Mouse (Mus musculus): ENCODE data around the gene Smyd4.

Gene Smyd4

DNA sequence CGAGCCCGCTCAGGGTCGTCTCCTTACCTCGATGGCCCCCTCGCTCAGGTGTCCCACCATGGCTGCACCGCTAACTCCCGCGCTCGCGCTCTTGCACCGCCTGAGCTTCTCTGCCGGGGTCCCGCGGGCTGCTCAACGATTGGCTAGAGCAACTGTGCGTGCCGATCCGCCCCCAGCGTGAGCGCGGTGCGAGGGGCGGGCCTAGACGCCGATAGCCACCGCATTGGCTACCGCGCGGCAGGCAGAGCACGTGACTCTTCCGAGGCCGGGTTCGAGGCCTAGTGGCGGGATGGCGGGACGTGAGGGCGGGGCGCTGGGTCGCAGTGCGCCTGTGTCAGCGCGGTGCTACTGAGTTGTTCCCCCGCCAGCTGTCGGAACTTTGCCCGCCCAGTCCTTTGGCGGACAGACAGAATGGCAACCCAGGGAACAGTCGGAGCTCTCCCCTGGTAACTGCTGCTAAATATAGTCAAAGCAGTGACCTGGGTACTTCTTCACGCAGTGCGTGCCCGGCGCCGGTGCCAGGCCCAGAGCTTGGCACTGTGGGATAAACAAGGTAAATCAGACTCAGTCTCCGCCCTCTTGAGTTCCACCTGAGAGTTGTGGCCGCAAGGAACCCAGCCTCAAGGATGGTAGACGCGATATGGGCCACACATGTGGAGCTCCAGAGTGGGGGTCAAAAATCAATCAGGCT, at the start of gene Smyd4, which contains the start of gene Rpa1:
Gene Smyd4, plus strand, starts transcription at position 235 of the 691 bp plus-strand sequence.
Gene Rpa1, minus strand, starts transcription at position 126 of the 691 bp plus-strand sequence.
- DNase-seq: peak; percentile 96 to 97

- DNase-seq: no peak
Measured at GRCm38 (mm10) chr11:75298491-75298890, 49.7 kb upstream of the Smyd4 start.

- DNase-seq: no peak
Measured at GRCm38 (mm10) chr11:75299786-75300185, 48.4 kb upstream of the Smyd4 start.

DNA sequence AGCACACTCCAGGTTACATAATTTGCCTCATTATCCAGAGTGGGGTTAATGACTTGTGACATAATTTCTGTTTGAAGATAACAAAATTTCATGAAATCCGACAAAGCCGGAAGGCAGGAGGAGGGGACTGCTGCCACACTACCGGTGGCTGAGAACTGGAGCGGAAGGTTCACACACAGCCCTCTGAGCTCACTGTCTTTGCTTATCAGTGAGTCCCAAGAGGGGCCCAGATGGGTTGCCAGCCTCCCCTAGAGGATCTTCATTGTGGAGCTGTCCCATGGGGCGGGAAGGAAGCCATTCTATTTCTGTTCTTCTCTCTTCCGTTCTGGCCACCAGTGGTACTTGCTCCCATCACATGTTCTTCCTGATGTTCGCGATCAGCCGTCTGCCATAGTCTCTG, 47.3 kb upstream of the Smyd4 start:
- no peak for DNase-seq

GRCm38 (mm10) chr11:75304797-75305196, 43.4 kb upstream of the Smyd4 start:
- no peak for DNase-seq

- no peak for DNase-seq
Measured at GRCm38 (mm10) chr11:75308650-75309049, 39.6 kb upstream of the Smyd4 start.

DNA sequence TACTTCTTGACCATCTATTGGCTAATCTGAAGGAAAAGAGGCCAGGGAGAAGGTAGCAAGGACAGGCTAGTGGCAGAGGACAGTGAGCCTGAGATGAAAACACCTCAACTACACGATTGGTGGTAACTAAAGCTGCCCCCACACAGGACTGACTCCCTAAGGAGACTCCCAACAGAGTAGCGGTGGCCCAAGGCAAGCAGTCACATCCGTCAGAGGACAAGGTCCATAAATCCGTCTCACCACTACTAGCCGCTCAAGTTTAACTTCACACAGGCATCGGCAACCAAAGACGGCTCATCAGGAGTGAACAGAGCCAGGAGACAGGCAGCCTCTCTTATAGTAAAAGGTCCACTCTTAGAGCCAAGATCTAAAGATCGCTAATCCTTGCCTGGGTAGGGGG, 37.4 kb upstream of the Smyd4 start:
- no peak for DNase-seq

GRCm38 (mm10) chr11:75311751-75312150, 36.5 kb upstream of the Smyd4 start:
- no peak for DNase-seq

GRCm38 (mm10) chr11:75313834-75314233, 34.4 kb upstream of the Smyd4 start:
- no peak for DNase-seq

DNA sequence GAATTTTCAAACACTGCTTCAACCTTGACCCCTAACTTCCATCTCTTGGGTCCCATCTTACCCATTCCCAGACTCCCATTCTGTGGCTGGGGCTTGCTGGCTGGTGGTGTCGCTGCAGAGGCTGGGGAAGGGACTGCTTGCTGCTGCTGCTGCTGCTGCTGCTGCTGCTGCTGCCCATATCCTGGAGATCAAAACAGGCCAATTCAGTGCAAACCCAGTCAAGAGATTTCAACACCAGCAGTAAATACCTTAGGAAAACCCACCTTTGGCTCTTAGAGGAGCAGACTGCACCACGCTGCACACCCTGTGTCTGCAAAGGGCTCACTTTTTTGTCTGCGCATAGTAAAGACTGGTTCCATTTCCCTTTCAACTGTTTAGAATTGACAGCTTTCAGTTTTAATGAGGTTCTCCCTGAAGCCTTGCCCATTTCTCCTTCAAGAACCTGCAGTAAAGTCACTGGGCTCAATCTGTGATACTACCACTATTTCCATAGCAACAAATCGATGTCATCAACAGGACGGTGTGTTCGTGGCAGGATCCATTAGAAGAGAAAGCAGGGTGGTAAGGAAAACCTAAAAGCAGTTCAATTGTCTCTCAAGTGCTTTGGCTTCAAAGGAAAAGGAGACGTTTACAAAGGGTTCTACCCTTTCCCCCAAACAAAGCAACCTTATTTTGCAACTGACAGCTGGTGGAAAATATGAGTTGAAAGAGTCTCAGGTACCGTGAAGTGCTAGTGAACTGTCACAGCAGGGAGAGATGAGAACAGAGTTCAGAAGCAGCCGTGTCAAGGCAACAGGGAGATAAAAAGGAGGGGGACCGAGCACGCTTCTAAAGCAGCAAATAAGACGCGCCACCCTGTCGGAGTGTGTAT, 29.6 kb upstream of the Smyd4 start:
- no peak for DNase-seq

- no peak for DNase-seq
Measured at GRCm38 (mm10) chr11:75319246-75319645, 29.0 kb upstream of the Smyd4 start.

DNA sequence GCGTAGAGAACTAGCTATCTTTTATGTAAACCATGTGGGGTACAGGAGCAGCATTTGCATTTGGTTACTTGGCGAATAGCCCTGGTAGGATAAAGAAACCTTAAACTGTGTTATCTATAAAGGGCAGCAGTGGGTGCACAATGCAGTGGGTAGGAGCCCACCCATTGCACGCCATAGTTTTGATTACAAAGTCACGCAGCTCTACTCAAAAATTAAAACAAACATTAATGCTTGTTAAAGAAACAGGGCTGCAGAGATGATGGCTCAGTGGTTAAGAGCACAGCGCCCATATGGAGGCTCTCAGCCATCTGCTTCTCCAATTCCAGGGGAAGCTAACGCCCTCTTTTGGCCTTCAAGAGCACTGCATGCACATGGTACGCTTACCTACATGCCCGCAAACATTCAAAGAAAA, 24.9 kb upstream of the Smyd4 start:
- no peak for DNase-seq

DNA sequence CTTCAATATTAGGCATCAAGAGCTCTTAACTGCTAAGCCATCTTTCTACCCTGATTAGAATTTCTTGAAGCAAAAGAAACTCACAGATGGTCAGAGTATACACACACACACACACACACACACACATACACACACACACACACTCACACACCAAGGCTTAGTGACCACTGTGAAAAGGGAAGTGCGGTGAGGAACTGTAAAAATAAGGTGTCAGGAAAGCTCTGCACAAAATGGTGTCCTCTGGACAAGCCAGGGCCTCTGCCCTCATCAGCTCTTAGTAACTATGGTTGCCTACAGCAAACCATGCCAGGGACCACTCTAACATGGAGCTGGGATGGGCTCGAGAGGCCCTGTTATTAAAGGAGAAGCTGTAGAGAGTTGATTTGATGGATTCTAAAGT, 23.8 kb upstream of the Smyd4 start:
- no peak for DNase-seq

DNA sequence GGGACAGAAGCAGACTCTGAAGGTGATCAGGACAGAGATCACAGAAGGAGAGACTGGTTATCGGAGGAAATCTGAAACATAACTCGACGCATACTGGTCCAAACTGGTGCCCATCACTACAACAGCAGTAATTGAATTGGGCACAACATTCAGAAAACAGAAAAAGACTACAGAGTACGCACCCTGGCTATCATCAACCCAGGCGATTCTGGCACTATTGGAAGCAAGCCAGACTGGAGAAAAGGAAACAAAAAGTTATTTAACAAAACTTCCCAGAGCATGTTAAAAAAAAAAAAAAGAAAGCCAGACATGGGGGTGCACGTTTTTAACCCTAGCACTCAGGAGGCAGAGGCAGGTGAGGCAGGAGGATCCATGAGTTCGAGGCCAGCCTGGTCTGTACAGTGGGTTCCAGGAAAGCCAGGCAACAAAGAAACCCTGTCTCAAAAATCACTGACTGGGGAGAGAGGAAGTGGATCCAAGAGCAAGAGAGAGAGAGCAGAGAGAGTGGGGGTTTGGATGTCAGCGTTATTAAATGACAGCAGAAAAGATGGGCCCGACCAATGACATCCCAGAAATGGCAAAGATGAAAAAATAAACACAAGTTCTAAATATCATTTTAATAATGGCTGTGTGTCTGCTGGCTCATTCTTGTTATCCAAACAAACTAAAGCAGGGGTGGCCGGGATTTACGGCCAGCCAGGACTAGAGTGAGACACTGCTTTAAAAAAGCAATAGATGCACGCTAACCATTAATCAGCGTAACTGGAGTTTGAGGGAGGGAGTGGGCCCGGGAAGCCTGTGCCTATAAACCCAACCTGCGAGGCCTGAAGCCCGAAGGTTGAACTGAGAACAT, 22.9 kb upstream of the Smyd4 start:
- no peak for DNase-seq

DNA sequence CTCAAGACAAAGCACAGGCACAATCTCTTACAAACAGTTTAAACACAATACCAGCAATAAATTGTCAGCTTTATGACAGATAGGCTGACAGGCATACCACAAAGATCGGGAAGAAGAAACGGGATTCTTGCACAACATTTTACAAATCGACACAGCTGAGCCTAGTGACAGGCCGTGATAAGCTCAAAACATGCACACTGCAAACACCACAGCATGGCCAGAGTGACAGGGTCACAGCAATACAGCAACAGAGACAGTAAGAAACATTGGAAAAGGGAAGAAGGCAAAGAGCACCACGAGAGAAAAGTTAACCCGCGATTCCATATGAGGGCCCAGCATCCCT, 22.3 kb upstream of the Smyd4 start:
- no peak for DNase-seq

DNA sequence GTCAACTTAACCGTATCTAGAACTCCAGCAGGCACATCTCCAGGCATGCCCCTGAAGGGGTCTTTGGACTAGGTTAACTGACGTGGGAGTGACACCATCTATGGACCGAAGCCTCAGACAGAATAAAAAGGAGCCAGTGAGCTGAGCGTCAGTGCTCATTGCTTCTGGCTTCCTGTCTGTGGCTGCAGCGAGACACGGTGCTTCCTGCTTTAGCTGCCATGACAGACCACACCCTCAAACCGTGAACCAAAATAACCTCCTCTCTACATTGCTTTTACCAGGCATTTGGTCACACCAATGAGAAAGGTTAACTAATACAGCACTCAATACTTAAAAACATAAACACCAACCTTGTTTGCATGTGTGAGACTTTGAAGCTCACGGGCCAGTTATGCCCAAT, 11.6 kb upstream of the Smyd4 start:
- no peak for DNase-seq

GRCm38 (mm10) chr11:75337246-75337645, 11.0 kb upstream of the Smyd4 start:
- no peak for DNase-seq

- no peak for DNase-seq
Measured at GRCm38 (mm10) chr11:75340076-75340475, 8.2 kb upstream of the Smyd4 start.

DNA sequence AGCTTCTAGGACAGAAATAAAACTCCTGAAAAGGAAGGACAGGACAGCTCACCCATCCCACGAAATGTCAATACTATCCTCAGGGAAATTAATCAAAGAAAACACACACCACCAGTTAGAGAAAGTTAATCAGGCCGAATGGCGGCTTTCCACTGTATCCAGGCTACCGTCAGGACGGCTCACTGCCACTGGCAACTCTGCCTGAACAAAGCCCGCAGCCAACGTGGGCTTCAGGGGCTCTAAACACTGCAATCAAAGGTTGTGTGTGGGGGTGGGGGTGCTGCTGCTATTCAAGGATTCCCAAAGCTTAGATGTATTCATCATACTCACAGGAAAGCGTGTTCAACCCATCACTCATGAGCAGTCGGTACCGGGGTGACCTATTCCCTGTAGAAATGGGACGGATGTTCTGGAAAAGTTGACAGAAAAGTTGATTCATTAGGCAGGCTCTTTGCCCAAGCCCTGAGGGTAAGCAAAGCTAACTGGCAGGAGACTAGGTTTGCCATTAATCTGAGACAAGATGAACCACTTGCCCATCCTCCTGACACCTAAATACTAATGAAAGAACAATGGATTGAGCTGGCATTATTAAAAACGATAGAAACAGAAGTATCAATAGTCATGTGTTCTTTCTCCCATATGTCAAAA, 7.4 kb upstream of the Smyd4 start:
- DNase-seq: no peak

GRCm38 (mm10) chr11:75343096-75343495, 5.1 kb upstream of the Smyd4 start:
- no peak for DNase-seq

- DNase-seq: no peak
Measured at GRCm38 (mm10) chr11:75344163-75344562, 4.1 kb upstream of the Smyd4 start.

- DNase-seq: no peak
Measured at GRCm38 (mm10) chr11:75344716-75345115, 3.5 kb upstream of the Smyd4 start.
